Mouse (Mus musculus) kidney, postnatal 0 days (tissue): Measurements from ENCODE around the gene 1700123O20Rik. TPM values are rescaled to one million over a fixed set of nuclear protein-coding genes. Genes with fewer than 3 reads are reported as not detected.

Experiments
- ATAC-seq: fragments of 200-750 bp; cut with Nextera tagmentation; replicated peaks from 2 replicates; pipeline ENCODE4 v1.8.0; 2017; ENCODE audit warnings: low read depth, moderate number of reproducible peaks, moderate TSS enrichment, moderate library complexity; ENCODE audit not compliant: low FRiP score
- DNase-seq: peaks from one replicate; pipeline ENCODE4 v3.0.0-alpha.2; 2016; ENCODE audit warnings: low spot score
- H3K27ac ChIP-seq: fragments of 300-500 bp; sonication (generic); 2 replicates; pipeline ENCODE4 v1.5.1; 2014; ENCODE audit warnings: mild to moderate bottlenecking
- H3K27me3 ChIP-seq: fragments of 300-500 bp; sonication (generic); 2 replicates; pipeline ENCODE4 v1.6.1; 2014; ENCODE audit warnings: low read length, mixed read lengths; ENCODE audit not compliant: insufficient read depth
- H3K36me3 ChIP-seq: fragments of 300-500 bp; sonication (generic); 2 replicates; pipeline ENCODE4 v1.6.1; 2014; ENCODE audit warnings: low read length, mixed read lengths; ENCODE audit not compliant: insufficient read depth
- H3K4me1 ChIP-seq: fragments of 300-500 bp; sonication (generic); replicated peaks from 2 replicates; pipeline ENCODE4 v1.6.1; 2014; ENCODE audit warnings: antibody characterized with exemption, low read length, mixed read lengths; ENCODE audit not compliant: insufficient read depth
- H3K4me2 ChIP-seq: fragments of 300-500 bp; sonication (generic); 2 replicates; pipeline ENCODE4 v1.6.1; 2014; ENCODE audit warnings: mild to moderate bottlenecking, low read length, moderate library complexity, mixed read lengths
- H3K4me3 ChIP-seq: fragments of 300-500 bp; sonication (generic); replicated peaks from 2 replicates; pipeline ENCODE4 v1.5.1; 2014; ENCODE audit warnings: low read depth, low read length
- H3K9ac ChIP-seq: fragments of 300-500 bp; sonication (generic); 2 replicates; pipeline ENCODE4 v1.6.1; 2014; ENCODE audit warnings: low read depth, low read length
- H3K9me3 ChIP-seq: fragments of 300-500 bp; sonication (generic); replicated peaks from 2 replicates; pipeline ENCODE4 v1.6.1; 2016; ENCODE audit warnings: low read length, inconsistent platforms, mixed read lengths
- CTCF ChIP-seq: IDR thresholded peaks from 2 replicates; pipeline ENCODE4 v1.5.1; 2016; ENCODE audit warnings: antibody characterized with exemption, low read depth, mild to moderate bottlenecking, moderate library complexity
- WGBS: fragments of 180-500 bp; shearing (Covaris S2); extraction: QIAGEN DNeasy Blood & Tissue Kit; methylation state at CpG from one replicate; pipeline ENCODE4 v1.1.7; 2014; 5-methylcytosine and 5-hydroxymethylcytosine counted together
- polyA plus RNA-seq: library from polyadenylated mRNA; unstranded; fragments of >200 nt; fragmentation: Nextera tagmentation; extraction: Ambion mirVana; gene quantifications from 2 replicates; pipeline ENCODE4 v1.2.1, GENCODE M21; 2015

The 1700123O20Rik gene
- 102 TPM in 2 replicates for polyA plus RNA-seq

DNA sequence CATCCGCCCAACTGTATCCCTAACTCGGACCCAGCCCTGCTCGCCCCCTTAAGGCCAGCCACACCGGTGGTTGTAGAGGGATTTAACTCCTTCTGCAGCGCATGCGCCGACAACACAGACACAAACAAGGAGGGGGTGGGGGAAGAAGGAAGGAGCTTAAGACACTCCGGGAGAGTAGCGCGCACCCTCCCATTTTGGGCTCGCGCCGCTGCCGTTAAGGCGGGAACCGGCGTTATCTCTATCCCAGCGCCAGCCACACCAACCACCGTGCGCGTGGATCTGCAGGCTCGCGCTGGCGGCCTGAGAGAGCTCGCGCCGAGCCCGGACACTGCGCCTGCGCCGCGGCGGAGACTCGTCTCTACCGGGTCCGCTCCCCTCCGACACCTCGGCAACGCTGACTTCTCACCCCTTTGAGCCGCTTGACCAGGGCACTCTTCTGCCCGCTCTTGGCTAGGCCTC lies at the start of gene 1700123O20Rik:
Gene 1700123O20Rik, plus strand, starts transcription at position 154 of the 459 bp plus-strand sequence.
- Histone ChIP-seq H3K27ac (peak within 1 kb of the TSS; percentile 95), H3K9ac (peak within 1 kb of the TSS; percentile 92), H3K4me3 (peak within 1 kb of the TSS; percentile 86), H3K36me3 (peaks cover 11% of the 10 kb centered on the region), H3K4me2 (peak within 1 kb of the TSS; percentile 82), H3K27me3 (no peaks in the 10 kb centered on the region), H3K4me1 (peaks cover 4% of the 10 kb centered on the region; the same call in 1 of the 2 replicates), H3K9me3 (no peaks in the 10 kb centered on the region)
- WGBS: under 1% methylated on average over 41 of the region's 41 CpGs
- ATAC-seq: peak; percentile 65
- TF ChIP-seq CTCF: peak; percentile 59
- DNase-seq: peak; percentile 96

- TF ChIP-seq CTCF: peak; percentile 83
- Histone ChIP-seq H3K36me3 (0 out of 2 replicates have a peak, but pooled peaks cover 4% of the 10 kb centered on the region), H3K9me3 (no peaks in the 10 kb centered on the region), H3K9ac (no peak overlapping the region), H3K4me1 (no peaks in the 10 kb centered on the region; the same call in 1 of the 2 replicates), H3K4me2 (no peak overlapping the region), H3K27me3 (no peaks in the 10 kb centered on the region), H3K27ac (no peak overlapping the region), H3K4me3 (no peak overlapping the region)
- DNase-seq (peak; percentile 59), ATAC-seq (no peak)
- 58% methylated on average over 8 of the region's 8 CpGs for WGBS
These were observed 49.1 kb upstream of the 1700123O20Rik start for GRCm38 (mm10) chr14:54636954-54637353.

DNA sequence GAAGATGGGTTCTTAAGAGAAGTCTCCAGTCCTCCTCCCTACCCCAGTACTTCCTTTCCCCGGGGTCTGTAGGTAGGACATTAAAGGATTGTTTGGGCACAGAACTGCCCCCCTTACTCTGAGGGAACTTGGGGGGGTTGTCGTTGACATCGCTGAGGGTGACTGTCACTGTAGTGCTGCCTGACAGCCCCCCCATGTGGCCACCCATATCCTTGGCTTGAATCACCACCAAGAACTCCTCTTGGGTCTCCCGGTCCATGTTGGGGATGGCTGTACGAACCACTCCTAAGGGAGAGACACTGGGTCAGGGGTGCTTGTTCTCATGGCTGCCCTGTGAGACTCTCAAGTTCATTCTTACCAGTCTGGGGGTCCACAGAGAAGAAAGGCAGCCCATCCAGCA lies 47.8 kb upstream of the 1700123O20Rik start:
- H3K27me3 ChIP-seq: no peaks in the 10 kb centered on the region
- peak; percentile 33; the same call in 1 of the 2 replicates for TF ChIP-seq CTCF
- no peak for ATAC-seq
- no peak for DNase-seq
- H3K4me2 ChIP-seq: no peak overlapping the region
- no peaks in the 10 kb centered on the region for H3K9me3 ChIP-seq
- H3K36me3 ChIP-seq: peaks cover 16% of the 10 kb centered on the region
- WGBS: 67% methylated on average over 5 of the region's 5 CpGs
- H3K9ac ChIP-seq: no peak overlapping the region
- H3K4me3 ChIP-seq: no peak overlapping the region
- H3K27ac ChIP-seq: no peak overlapping the region
- H3K4me1 ChIP-seq: no peaks in the 10 kb centered on the region; the same call in 1 of the 2 replicates

- peaks cover 33% of the 10 kb centered on the region for H3K36me3 ChIP-seq
- H3K9me3 ChIP-seq: no peaks in the 10 kb centered on the region
- no peak for ATAC-seq
- no peaks in the 10 kb centered on the region for H3K27me3 ChIP-seq
- no peak overlapping the region for H3K9ac ChIP-seq
- WGBS: 29% methylated on average over 4 of the region's 4 CpGs
- 0 out of 2 replicates have a peak overlapping the region, but pooled peaks have one; percentile 4 for H3K4me3 ChIP-seq
- H3K4me2 ChIP-seq: peak overlapping the region; percentile 30
- no peaks in the 10 kb centered on the region; the same call in 1 of the 2 replicates for H3K4me1 ChIP-seq
- no peak for DNase-seq
- TF ChIP-seq CTCF: no peak
- no peak overlapping the region for H3K27ac ChIP-seq
These were observed 45.9 kb upstream of the 1700123O20Rik start for GRCm38 (mm10) chr14:54640121-54640520.

DNA sequence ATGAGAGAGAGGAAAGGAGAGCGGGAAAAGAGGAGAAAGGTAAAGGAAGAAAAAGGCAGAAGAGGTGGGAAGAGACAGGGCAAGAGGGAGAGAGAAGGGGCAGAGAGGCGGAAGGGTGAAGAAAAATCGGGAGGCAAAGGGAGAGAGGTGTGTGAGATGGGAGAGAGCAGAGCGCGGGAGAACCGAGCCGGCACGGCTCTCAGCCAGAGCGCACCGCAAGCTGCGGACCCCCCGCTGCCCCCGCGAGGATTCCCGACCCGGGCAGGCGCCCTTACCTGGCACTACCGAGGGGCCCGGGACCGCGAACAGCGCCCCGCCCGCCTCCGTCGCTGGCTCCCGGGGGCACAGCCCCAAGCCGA lies 45.1 kb upstream of the 1700123O20Rik start, which contains the start of gene Gm17606:
Gene Gm17606, plus strand, starts transcription at position 7 of the 359 bp plus-strand sequence.
- ATAC-seq: no peak

GRCm38 (mm10) chr14:54641305-54641969 lies 44.6 kb upstream of the 1700123O20Rik start, which contains the start of gene Cdh24:
Gene Cdh24, minus strand, starts transcription at chr14:54641364.
- no peaks in the 10 kb centered on the region; the same call in 1 of the 2 replicates for H3K4me1 ChIP-seq
- H3K4me3 ChIP-seq: peak within 1 kb of the TSS; percentile 66
- ATAC-seq (peak; percentile 89), DNase-seq (peak; percentile 92)
- no peaks in the 10 kb centered on the region for H3K27me3 ChIP-seq
- no peaks in the 10 kb centered on the region for H3K9me3 ChIP-seq
- peak within 1 kb of the TSS; percentile 60; the same call in 1 of the 2 replicates for H3K27ac ChIP-seq
- TF ChIP-seq CTCF: peak; percentile 90
- under 1% methylated on average over 51 of the region's 52 CpGs for WGBS
- peak within 1 kb of the TSS; percentile 99 for H3K4me2 ChIP-seq
- H3K36me3 ChIP-seq: peaks cover 42% of the 10 kb centered on the region
- H3K9ac ChIP-seq: peak within 1 kb of the TSS; percentile 78

More for the DNA sequence above, 45.1 kb upstream of the 1700123O20Rik start, which contains the start of gene Gm17606:
- WGBS: 0% methylated on average over 18 of the region's 28 CpGs
- H3K9ac ChIP-seq: peak within 1 kb of the TSS; percentile 78
- no peak for TF ChIP-seq CTCF
- peak within 1 kb of the TSS; percentile 60; the same call in 1 of the 2 replicates for H3K27ac ChIP-seq
- peaks cover 41% of the 10 kb centered on the region for H3K36me3 ChIP-seq
- no peaks in the 10 kb centered on the region for H3K9me3 ChIP-seq
- H3K4me2 ChIP-seq: peak within 1 kb of the TSS; percentile 99
- peak; percentile 22 for DNase-seq
- no peaks in the 10 kb centered on the region for H3K27me3 ChIP-seq
- H3K4me1 ChIP-seq: no peaks in the 10 kb centered on the region; the same call in 1 of the 2 replicates
- peak within 1 kb of the TSS; percentile 66 for H3K4me3 ChIP-seq
